Mouse (Mus musculus) cerebellum, postnatal 36 days (tissue): ENCODE measurements at regions not wholly inside any gene's neighbourhood (a gene's known extent, or its start where the extent isn't known, plus 50 kb on each side); places are given as distances from the start of the nearest gene placed in this dataset.

Experiments
- DNase-seq, 2 experiments: peaks; one replicate each; pipeline ENCODE4 v3.0.0; 2021 to 2022; ENCODE audit warnings: mixed read lengths in 2 of 2

DNA sequence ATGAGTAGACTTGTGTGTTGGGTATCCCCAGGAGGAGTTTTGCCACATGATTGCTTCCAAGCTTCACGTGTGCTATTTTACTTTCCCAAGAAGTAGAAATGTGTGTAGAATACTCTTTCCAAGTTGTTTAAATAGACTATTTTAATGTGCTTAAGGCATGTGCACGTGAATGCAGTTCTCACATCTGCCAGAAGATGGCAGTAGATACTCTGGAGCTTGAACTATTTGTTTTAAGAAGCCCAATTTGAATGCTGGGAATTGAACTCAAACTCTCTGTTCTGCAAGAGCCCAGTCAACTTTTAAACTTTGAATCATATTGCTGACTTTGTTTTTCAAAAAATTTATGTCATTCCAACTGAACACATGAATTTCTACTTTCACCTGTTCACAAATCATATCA is 431.3 kb upstream of the Reg3g start:
- peak; percentile 10 to 49 for DNase-seq

- no peak for DNase-seq
These were observed 424.1 kb upstream of the Reg3g start for GRCm38 (mm10) chr6:78892730-78893129.

GRCm38 (mm10) chr6:78863031-78863430 is 394.4 kb upstream of the Reg3g start:
- DNase-seq, result no peak

- DNase-seq, result no peak
These were observed 372.6 kb upstream of the Reg3g start for GRCm38 (mm10) chr6:78841261-78841660.

- no peak for DNase-seq
These were observed 357.4 kb upstream of the Reg3g start for GRCm38 (mm10) chr6:78825901-78826629.

GRCm38 (mm10) chr6:78821251-78821650 is 352.6 kb upstream of the Reg3g start:
- no peak for DNase-seq

GRCm38 (mm10) chr6:78797013-78797412 is 328.3 kb upstream of the Reg3g start:
- no peak for DNase-seq

DNA sequence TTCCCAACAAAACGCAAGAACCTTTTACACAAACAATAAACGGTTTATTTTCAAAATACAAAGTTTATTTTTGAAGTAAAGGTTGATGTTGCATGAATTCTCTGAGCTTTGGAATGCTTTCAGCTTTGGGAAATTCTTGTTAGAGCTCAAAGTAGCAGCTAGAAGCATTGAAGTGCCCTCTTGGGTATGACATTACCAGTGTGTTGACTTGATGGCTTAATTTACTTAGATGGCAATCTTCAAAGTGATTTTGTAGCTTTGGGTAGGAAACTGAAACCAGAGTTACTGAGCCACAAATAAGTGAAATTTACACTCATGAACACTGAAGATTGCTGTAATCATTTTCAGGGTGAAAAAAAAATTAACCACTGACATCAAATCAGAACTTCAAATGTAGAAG is 320.3 kb upstream of the Reg3g start:
- DNase-seq, result no peak

DNA sequence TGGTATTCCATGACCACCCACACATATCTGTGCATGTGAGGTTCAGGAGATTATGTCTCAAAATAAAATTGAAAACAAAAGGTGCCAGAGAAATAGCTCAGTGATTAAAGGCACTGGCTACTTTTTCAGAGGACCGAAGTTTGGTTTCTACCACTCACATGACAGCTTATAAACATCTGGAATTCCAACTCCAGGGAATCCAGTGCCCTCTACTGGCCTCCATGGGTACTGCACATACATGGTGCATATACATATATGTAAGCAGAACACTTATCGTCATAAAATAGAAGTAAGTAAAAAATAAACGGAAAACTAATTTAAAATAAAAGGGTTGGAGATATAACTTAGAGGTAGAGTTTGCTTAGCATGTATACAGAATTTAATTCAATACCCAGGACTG is 288.9 kb upstream of the Reg3g start:
- DNase-seq, result no peak
